Mouse (Mus musculus): ENCODE results near the gene Stum.

Gene Stum

DNA sequence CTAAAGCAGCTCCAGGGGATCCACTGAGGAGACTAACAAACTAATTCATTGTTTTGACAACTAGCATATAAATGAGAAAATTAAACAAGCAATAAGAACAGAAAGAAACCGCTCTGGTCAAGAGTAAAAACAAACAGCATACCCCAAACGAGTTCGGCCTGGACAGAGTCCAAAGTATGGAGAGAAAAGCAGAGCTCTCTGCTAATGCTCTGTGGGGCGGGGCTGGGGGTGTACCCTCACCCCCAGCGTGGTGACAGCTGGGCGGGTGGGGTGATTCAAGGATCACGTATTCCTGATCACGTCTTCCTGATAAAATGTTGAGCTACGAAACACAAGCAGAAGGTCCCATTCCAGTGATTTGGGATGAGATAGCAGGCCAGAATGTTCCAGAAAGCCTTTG is 9.5 kb upstream of the Stum start:
- no peak for DNase-seq (ENCODE audit: low read depth)

DNA sequence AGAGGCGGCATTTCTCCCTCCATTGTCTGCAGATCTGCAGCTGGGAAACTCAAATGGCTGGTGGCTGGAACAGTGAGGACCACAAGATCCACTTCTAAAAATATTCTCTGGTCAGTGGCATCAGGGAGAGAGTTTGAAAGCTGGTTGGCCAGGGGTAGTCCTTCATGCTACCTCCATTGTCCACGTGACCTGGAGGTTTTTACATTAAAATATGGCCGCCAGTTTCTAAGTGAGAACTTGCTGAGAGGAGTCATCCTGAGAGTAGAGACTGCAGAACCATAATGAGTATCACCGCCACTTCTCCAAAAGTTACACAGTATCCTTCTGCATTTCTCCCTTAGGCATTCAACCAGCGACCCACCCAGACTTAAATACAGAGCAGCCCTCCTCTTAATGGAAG is 2.0 kb upstream of the Stum start:
- DNase-seq (ENCODE audit: low read depth), result no peak

DNA sequence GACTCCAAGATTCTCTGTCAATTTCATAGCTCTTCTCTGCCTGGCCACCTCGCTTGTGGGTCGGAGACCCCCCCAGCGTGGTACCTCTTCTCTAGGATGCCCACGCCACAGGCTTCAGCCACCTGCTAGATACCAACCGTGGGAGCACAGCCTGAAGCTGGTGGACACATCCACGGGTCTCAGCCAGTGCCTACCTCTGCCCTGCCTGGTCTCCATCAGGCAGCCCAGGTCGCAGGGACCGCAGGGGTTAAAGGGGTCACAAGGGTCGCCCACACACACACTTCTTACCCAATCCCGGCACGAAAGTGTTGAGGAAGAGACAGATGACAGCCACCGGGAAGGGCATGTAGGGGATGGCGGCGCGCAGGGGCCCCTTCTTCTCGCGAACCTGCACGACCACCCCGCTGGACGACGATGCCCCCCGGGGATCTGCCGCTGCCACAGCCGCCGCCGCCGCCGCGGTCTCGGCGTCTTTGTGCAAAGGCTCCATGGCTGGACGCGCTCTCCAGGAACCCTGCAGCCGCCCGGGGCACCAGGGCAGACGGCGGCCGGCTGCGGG is 385 bp downstream of the Stum start:
- DNase-seq (ENCODE audit: low read depth), result no peak

DNA sequence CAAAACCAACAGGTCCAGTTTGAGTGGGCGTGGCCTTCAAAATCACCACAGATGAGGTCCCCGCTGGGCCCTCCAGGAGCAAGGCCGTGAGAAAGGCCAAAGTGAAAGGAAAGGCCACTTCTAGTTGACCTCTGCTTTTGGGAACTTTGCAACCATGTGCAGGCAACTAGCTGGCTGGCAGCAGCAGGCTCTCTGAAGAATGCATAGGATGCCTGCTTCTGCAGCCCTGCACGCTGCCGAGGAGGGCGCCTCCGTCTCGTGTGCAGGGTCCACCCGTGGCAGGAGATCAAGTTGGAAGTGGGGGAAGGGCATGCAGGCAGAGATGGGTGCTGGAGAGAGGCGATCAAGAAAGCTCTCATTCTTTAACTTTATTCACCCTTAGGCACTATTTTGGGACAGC is 1.3 kb downstream of the Stum start:
- no peak for DNase-seq (ENCODE audit: low read depth)

DNA sequence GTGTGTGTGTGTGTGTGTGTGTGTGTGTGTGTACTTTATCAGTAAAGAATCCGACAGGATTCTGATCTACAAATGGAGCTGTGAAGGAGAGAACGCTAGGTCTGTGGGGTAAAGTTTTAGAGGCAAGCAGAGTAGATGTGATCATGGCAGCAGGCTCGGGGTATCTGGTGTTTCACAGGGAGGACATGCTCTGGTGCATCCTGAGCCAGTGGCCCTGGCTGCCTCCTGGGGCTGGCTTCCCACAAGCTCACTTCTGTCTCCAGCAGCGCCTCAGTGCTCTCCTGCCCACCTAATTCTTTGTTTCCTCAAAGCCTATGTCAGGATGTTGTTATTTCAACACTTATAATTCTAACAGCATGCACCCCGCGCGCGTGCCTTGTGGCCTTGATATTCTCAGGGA is 2.0 kb downstream of the Stum start:
- no peak for DNase-seq (ENCODE audit: low read depth)

DNA sequence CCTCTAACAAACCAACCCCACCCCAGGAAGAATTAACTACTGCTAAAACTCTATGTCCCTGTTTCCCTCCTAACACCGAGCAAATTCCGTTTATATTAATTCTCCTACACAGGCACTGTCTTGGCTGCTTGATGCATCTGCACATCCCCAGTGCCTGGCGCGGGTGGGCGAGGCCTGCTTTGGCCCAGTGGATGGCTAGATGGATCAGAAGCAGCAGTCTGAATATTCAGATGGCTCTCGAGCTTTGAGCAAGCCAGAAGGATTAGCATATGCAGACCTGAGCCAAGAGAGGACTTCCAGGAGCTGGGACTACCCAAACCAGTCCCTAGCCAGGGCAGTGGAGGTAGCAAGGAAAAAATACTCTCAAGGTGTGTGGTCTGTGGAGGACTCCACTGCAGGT is 3.0 kb downstream of the Stum start:
- DNase-seq (ENCODE audit: low read depth), result no peak

DNA sequence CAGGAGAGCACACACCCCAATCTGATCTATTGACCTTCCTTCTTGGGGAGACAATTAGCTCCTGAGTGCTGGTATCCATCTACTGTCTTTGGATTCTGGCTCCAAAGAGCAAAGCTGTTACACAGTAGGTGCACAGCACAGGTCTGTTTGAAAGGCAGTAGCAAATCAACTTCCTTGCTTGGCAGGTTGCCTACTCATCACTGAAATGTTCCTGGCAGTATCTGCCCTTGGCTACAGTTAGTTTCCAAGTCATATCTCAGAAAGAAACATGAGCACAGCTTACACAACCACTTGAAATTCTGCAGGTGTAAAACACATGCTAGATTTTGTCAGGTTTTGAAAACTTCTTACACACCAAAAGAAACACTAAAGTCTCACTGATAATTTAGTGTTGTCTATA is 9.7 kb downstream of the Stum start:
- DNase-seq (ENCODE audit: low read depth), result no peak

DNA sequence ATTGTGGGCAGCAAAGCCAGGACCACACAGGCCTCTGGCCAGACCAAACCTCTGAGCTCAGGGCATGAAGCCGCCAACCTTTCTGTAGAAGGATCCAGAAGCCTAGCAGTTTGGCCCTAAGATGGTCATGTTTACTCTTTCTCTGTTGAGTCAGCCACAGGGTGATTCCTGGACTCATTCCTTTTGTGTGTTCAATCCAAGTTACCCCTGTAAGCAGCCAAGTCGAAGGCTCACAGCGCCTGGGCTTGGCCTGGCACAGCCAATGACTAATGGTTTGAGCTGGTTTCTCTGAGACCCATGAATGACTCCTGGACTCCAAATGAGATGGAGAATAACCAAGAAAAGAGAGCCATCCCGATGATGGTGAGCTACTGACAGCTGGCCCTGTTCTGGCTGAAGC is 15.3 kb downstream of the Stum start:
- no peak for DNase-seq (ENCODE audit: low read depth)

DNA sequence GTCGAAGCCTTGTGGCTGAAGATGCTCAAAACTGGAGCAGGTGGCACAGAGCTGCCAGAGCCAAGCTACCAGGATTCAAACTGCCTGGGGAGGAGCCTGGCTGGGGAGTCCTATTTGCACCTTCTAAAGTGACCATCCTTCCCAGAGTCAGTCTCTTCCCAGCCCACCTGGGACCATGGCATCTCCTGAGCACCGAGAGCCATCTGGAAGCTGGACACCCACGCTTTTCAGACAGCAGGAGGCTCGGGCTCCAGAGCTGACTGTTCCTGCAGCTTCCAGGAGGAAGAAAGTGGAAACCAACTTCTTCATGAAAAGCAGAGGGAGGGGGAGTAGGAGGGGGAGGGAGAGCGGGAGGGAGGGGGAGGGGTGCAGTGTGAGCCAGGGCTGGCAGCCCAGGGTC is 17.7 kb downstream of the Stum start:
- DNase-seq (ENCODE audit: low read depth), result no peak

DNA sequence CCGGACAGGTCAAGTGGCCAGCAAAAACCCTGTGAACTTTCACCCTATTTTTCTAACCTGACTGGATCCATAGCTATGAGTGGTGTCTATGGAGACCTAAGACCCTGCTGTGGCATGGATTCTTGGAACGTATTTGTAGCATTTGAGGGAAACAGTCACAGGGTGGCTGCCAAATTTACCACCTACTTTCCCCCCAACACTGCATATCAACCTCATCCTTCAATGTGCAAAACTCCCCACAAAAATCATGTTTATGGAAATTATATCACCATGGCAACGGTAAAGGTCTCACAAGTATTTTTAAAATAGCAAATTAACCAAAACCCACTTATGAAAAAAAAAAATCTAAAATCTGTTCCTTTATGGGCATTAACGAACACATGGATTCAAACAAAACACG is 18.9 kb downstream of the Stum start:
- DNase-seq (ENCODE audit: low read depth), result no peak

DNA sequence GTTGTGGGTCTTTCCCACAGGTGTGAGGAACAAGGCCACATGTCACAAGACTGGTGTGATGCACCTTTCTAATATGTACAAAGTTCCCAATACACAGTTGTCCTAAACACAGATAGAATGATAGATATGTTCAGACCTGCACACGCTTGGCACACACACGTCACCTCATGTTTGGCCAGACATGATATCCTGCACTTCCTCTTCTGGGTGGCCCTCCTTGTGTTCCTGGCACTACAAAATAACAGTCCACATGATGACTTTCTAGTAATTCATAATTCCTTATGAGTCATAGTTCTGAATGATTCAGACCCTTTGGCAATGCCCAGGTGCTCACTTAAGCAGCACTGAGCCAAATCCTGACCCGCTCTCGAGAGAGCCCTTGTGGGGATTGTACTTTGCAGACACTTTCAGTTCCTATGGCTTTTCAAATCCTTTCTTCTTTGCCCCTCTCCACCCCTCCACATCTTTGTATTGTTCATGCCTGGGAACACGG is 20.3 kb downstream of the Stum start:
- peak; percentile 46 for DNase-seq (ENCODE audit: low read depth)

DNA sequence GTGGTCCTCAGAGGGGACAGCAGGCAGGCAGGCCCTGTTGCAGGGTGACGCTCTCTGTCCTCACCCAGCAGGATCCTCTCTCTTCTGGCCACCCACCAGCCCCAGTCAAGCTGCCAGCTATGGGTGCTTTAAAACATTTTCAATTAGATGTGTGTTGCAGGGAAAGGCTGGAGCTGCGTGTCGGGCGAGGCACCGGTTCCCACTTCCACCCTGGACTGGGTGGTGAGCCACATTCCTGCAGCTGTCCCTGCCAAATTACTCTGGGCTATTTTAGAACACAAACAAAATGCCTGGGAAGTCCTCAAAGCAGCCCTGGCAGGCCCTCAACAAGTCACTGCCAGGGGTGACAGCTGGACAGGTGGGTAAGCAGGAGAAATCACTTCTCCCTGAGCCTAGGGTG is 20.9 kb downstream of the Stum start:
- DNase-seq (ENCODE audit: low read depth), result no peak

DNA sequence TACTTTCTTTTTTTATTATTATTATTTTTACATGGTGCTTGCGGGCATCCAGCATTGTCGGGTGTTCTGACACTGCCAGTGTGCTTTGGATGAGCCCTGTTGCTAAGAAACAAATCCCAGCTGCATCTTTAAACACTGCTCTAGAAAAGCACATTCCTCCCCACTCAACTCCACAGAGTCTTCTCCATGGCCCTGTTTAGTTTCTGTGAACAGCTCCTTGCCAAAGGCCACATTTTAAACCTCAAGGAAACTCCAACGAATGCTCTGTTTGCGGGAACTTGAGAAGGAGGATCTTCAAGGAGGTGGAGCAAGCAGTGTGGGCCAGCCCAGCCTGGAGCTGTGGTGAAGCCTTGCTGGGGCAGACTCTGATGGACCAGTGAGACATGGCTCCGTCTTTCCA is 22.6 kb downstream of the Stum start:
- DNase-seq (ENCODE audit: low read depth), result no peak

DNA sequence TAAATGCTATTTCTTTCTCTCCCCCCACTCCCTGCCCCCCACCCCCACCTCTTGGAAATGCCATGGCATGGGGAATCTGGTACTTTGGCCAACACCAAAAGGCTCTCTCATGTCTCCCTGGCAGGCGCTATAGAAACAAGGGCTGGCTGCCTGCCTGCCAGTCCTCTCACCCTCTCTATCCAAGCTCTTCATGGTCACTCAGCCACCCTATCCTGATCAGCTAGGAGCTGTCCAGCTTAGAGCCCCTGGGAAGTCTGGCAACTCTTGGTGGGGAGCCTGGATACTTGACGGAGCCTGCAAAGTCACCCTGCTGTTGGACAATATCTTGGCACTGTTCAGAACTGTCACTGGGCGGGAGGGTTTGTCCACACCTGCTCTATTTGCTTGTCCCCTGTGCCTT is 24.6 kb downstream of the Stum start:
- DNase-seq (ENCODE audit: low read depth), result no peak

DNA sequence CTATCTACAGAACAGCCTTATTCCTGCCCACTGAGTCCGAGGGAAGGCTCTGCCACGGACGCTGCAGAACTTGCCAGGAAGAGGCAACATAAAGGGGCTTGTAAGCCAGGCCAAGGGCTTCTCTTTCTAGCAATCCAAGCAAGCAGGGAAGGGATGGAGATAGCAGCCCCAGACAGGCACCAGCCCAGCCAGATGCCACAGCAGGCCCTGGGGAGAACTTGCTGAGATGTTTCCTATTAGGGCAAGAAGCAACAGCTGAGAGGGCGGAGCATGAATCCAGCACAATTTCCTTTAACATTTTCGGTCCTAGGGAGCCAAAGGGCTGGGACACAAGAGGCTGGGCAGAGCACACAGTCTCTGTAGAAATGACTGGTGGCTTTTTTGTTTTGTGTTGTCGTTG is 25.0 kb downstream of the Stum start:
- DNase-seq (ENCODE audit: low read depth), result no peak

DNA sequence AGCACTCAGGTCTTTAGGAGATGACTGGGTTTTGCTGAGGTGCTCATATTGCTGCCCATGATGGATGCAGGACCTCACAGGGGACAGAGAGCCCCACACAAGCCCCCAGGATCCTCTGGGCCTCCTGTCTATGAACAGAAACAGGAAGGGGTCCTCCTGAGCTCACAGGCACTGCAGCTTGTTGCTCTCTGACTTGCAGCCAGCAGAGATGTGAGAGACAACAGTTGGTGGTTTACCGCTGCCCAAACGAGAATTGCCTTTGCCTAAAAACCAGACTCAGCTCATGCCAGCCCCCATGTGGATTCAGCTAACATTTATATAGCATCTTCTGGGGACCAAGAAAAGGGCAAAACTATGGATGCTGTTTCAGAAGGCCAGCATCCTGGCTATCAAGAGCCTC is 33.7 kb downstream of the Stum start:
- no peak for DNase-seq (ENCODE audit: low read depth)

DNA sequence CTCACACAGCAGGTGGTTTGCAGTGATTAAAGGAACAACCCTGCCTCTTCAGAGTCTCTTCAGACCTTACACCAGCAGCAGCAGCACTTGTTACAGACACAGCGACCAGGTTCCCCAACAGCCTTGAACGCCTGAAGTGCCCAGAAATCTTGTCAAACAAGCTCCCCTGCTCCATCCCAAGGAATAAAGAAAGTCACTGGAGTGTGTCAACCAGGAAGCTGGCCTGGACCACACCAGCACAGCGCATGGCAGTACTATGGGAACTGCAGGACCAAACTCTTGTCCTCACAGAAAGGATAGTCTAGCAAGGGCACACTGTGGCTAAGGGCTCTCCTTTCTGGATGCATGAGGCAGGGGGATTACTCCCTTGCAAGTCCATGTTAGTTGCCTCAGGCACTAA is 38.9 kb downstream of the Stum start:
- DNase-seq (ENCODE audit: low read depth), result no peak

DNA sequence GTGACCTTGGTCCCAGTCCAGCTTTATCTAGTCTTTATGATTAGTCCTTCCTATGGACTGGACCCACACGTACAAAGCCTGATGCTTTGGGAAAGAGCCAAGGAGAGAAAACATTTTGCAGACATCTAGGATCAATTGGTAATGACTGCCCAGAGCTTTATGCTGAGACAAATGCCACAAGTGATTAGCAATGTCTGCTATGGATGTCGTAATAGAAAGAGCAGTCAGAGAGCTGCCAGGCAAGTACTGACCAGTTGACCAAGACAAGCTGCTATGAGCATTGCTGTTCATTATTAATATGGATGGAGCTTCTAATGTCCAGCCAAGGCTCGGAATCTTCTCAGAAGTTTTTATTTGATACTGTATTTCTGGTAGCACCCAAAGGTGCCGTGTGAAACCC is 43.8 kb downstream of the Stum start:
- DNase-seq (ENCODE audit: low read depth), result peak; percentile 56

DNA sequence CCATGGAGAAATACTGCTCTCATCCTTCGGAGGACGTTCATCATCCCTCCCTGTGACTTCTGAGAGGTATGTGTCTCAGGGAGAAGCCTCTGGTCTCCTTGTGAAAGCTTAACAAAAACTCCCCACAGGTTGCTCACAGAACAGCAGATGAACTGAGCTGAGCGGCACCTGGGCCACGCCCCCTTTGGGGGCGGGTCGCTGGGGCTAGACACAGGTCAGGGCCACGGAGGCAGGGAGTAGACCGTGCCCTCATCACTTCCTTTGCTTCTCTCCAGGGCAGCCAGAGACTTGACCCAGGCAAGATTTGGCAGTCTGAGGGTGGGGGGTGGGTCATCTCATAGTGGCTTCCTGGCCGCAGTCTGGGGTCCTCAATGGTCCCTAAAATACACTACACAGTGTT is 48.4 kb downstream of the Stum start:
- DNase-seq (ENCODE audit: low read depth), result no peak

DNA sequence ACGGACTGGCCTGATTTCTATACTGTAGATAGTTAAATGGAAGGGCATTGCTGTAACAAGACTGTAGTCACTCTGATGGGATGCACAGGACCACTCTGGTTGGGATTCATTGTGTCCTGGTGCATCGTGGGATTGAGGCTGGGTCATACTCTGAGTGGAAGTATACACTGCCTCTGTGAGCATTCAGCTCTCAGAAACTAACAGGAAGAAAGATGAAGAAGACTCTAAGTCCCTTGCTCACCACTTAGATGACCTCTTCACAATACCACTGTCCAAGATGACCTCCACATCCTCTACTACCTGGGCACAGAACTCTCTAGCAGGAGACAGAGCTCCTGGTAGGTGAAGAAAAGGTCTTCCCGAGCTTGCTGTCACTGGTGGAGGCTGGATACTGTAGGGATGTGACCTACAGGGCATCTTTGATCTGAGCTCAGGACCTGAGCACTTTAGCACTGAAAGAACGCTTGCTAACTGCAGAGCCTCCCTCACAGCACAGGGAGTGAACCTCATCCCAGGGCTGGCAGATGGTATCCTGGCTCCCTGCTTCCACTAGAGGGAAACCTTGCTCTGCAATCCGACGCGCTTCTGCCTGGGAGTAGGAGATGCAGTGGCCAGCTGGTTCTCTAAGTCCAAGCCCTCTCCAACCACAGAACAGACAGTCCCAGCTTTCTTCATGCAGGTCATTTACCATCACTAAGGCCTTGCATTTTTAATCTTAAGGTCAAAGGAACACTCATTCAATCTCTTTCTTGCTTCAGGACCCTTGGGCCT is 49.3 kb downstream of the Stum start:
- peak; percentile 88 for DNase-seq (ENCODE audit: low read depth)

DNA sequence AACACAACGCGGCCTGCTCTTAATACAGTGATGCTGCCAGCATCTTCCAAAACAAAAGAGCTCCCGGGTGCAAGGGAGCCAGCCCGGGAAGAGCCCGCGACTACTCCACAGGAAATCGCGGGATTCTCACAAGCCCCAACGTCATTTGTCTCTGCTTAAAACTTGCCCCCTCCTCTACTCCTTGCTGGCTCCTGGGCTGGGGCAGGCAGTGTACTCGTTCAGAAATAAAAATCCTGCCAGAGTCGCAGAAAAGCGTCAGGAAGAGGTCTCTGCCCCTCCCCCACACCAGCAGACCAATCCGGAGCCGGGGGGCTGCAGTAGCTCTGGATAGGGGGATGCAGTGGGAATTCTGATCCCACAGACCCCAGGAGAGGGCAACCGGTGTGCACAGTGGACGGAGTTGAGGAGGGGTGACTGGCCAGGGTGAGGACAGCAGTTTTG is 50.2 kb downstream of the Stum start:
- peak; percentile 73 for DNase-seq (ENCODE audit: low read depth)

DNA sequence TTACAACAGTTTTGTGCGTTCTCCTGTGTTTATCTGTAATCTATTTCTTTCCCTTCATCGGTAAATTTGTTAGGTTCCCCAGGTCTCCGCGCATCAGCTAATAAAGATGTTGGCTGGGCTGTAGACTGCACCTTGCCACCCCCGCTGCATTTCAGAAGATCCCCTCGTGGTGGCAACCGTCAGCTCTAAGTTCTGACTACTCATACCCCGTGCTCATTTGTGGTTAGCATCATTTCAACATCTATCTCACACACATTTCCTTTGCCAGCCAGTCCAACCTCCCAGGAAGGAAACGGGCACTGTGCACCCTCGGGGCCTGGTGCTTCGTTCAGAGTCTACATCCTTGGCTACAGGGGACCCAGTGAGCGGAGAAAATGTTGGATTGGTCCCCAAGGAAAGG is 51.5 kb downstream of the Stum start:
- DNase-seq (ENCODE audit: low read depth), result peak; percentile 97

DNA sequence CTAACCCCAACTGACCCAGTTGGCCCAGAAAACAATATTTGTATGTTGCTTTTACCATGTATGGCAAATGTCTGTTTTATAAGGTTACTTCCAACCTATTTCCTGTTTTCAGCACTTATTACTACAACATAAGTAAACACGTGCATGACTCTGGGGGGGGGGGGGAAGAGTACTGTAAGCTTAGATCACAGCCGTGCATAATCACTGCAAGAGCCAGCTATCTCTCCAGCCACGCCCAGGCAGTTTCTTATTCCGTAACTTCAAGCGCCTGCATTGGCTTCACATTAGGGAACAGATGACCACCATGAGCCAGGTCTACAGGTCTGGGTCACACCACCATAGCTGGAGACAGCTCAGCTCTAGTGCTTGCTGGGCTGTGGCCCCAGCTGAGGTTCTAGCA is 53.5 kb downstream of the Stum start:
- peak; percentile 52 for DNase-seq (ENCODE audit: low read depth)

DNA sequence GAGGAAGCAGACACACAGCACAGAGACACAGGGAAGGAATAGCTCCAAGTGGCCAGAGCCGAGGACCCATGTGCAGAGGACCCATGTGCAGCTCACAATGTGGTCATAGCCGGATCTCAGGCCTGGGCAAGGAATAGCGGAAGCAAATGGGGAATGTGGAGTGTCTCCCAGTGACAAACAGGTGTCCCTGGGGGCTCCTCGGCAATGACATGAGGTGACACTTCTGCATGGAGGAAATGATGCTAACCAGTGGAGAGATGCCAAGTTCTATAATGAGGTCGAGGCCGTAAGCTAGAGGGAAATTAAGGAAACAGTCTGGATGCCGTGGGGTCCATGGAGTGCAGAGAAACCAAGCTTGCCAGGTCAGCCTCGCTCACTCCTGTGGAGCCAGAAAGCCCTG is 54.4 kb downstream of the Stum start:
- DNase-seq (ENCODE audit: low read depth), result peak; percentile 61
